Mouse (Mus musculus): Measurements from ENCODE around the gene Serping1. TPM values are rescaled to one million over a fixed set of nuclear protein-coding genes. Genes with fewer than 3 reads are reported as not detected.

Gene Serping1
- total RNA-seq, 2 experiments from 2014 or later = 27.2 to 30.0 TPM

- DNase-seq = no peak
Observed at GRCm38 (mm10) chr2:84779210-84779609, 4.0 kb upstream of the Serping1 start.

DNA sequence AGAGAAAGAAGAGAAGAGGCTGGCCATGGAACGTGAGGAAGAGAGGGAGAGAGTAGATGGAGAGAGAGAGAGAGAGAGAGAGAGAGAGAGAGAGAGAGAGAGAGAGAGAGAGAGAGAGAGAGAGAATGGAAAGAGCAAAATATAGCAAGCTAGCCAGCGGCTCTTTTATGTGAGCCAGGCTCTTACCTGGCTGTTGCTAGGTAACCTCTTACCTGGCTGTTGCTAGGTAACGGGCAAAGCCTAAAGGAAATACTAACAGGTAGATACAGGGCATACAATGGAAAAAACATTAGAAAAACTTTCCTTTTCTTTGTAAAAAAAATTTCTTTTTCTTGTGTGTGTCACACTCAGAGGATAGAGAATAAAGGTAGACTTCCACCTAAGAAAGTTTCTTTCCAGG is 2.5 kb upstream of the Serping1 start:
- DNase-seq = no peak

GRCm38 (mm10) chr2:84775665-84776064 is 421 bp upstream of the Serping1 start:
- no peak for DNase-seq

- peak; percentile 78 for DNase-seq
Observed at GRCm38 (mm10) chr2:84774751-84775150, 493 bp downstream of the Serping1 start.

- no peak for DNase-seq
Observed at GRCm38 (mm10) chr2:84773195-84773594, 2.0 kb downstream of the Serping1 start.

DNA sequence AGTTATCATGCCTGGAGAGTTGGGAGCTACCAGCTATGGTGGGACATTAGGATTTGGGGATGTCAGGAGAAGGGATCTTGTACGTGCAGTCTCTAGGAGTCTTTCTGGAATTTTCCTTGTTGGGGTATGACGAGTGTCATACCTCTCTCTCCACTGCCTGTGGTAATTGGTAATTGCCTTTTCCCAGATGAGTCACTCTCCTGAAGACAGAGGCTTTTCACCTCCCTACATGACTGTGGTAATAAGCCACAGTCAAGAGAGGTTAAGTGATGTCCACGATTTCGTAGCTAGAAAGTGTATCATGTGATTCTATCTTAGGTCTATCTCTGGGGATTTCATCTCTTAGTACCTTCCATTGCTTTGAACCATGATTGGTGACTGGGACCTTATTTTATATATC is 2.8 kb downstream of the Serping1 start:
- DNase-seq = no peak

DNA sequence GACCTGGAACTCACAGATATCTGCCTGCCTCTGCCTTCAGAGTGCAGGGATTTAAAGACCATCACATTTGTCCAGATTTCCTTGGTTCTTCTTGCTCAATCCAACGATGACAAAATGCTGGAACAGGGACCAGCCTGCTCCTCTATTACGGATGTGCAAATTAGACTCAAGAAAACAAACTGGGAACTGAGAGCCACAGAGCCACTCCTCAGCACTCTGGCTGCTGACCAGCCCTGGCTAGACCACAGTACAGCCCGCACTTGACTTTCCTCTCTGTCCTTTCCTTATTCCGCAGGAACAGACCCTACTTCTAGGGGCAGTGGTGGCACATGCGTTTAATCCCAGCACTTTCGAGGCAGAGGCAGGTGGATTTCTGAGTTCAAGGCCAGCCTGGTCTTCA is 4.7 kb downstream of the Serping1 start:
- no peak for DNase-seq

DNA sequence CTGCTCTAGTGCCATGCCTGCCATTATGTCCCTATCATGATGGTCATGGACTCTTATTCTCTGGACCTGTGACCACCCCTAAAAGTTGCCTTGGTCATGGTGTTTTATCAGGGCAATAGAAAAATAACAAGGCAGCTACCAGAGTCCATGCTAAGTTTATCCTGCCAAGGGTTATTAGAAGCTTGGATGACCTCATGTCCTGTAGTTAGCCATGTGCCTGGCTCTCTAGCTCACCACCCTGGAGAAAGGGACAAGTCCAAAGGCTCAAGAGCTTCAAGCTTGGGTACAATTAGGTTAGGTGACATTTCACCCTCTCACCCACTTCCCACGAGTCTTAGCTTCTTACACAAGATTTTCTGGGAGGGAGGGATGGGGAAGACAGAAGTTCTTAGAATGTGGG is 12.4 kb downstream of the Serping1 start:
- no peak for DNase-seq

DNA sequence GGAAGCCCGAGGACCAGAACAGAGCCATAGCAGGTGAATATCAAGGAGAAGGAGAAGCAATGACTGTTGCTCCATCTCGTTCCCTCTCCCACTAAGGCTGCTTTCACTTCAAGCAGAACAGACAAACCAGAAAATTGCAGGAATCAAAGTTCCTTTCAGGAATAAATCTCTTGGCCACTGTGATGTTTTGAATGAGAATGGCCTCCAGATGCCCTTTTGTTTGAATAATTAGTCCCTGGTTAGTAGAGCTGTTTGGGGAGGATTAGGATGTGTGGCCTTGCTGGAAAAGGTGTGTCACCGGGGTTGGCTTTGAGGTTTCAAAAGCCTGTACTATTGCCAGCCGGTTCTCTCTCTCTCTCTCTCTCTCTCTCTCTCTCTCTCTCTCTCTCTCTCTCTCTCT is 12.9 kb downstream of the Serping1 start:
- no peak for DNase-seq

GRCm38 (mm10) chr2:84761840-84762239 is 13.4 kb downstream of the Serping1 start:
- no peak for DNase-seq

- DNase-seq = no peak
Observed at GRCm38 (mm10) chr2:84761309-84761708, 13.9 kb downstream of the Serping1 start.

- no peak for DNase-seq
Observed at GRCm38 (mm10) chr2:84760777-84761176, 14.5 kb downstream of the Serping1 start.

DNA sequence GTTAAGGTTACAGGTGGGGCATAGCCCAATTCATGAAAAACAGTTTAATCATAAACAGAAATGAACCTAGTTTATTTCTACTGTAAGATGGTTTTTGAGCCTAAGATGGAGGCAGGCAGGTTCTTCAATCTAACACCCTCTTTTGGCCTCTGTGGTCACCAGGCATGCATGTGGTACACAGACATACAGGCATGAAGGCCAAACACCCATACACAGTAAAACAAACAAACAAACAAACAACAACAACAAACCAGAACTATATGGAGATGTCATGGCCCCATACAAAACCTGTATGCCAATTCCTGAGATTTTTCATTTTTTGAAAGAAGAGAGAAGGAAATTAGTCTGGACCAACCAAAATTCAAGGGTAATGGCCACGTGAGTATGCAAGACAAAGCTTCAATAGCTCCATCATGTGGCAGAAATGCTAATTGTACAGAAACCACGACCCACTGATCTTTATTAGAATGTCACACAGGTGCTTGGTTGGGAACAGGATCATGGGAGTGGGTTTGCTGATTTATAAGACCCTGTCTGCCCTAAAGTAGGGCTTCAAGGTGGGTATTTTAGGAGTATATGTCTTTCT is 16.6 kb downstream of the Serping1 start:
- DNase-seq = peak; percentile 56

- no peak for DNase-seq
Observed at GRCm38 (mm10) chr2:84757026-84757682, 18.1 kb downstream of the Serping1 start.

- DNase-seq = no peak
Observed at GRCm38 (mm10) chr2:84756245-84756644, 19.0 kb downstream of the Serping1 start.

GRCm38 (mm10) chr2:84750115-84750514 is 25.1 kb downstream of the Serping1 start:
- DNase-seq = peak; percentile 32

GRCm38 (mm10) chr2:84744126-84744525 is 31.1 kb downstream of the Serping1 start:
- peak; percentile 36 for DNase-seq

- peak; percentile 88 for DNase-seq
Observed at GRCm38 (mm10) chr2:84743561-84743960, 31.7 kb downstream of the Serping1 start, which contains the start of gene Gm19426. Gene Gm19426 (minus strand): TSS chr2:84743655.

DNA sequence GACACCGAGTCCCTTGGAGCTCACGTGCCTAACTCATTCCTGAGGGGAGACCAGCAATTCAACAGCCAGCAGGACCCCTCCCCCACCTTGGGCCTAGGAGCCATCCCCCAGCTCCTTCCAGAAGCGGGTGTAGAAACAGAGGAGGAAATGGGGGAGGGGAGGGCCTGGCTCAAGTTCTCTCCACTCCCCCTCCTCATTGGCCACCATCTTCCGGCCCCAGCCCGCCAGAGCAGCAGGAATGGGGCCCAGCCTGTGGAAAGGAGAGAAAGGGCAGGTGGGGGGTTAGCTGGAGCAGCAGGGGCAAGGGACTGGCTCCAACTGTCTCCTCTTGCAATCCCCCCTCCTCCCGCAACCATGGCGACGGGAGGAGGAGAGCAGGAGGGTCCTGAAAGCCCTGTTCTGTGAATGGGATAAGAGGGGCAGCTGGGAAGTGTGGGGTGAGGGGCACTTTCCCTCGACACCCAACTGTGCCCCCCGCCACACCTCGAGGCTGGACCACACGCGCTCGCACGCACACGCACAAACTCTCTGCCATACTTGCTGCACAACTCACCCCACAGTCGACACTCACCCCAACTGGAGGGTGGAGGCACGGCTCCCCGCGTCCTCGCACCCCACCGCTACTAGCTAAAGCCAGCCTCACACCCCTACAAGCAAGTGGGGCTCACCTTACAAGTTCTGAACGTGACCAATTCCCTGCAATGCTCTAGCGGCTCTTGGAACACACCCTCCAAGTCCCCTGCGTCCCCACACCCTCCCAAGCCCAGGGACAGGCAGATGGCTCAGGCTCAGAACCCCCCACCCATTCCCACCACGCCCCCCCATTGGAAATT is 32.6 kb downstream of the Serping1 start:
- peak; percentile 59 for DNase-seq

GRCm38 (mm10) chr2:84741841-84742450 is 33.3 kb downstream of the Serping1 start:
- DNase-seq = peak; percentile 34

DNA sequence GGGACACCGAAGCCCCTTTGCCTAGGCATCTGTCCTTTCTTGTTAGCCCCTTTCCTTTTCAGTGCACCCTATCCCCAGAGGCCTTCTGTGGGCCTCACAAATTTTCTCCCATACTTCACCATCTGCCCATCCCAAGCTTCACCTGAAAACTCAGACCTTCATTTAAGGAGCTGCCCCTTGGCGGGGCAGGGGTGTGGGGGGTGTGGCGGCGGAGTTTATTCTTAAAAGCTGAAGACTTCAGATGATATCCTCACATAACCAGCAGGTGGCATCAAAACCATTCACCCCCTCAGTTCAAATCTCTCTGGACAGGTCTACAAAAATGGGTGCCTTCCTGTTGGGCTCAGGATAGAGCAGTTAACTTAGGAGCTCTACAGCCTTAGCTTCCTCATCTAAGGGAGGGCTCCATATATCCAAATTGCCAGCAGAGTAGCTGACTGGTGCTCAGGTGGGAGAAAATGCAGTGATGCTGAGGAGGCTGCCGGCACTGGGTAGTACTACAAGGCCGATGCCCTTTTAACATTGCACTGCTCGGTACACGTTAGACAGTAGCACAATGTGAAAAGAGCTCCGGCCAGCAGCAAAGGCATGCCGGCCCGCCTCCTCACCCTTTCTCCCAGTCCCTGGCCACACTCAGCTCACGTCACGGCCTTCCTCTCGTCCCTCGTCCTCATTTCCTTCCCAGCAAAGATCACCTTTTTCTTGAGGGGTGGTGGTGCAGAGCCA is 34.5 kb downstream of the Serping1 start:
- peak; percentile 46 for DNase-seq

GRCm38 (mm10) chr2:84738271-84738911 is 36.9 kb downstream of the Serping1 start:
- peak; percentile 51 for DNase-seq
